Mouse (Mus musculus) midbrain, embryonic 12.5 days (tissue): Measurements from ENCODE around the gene Ly6g6e. TPM values are rescaled to one million over a fixed set of nuclear protein-coding genes. Genes with fewer than 3 reads are reported as not detected.
A peak's percentile ranks its signal among the peaks of the same experiment; 100 is the strongest.
"Not testable (repeated sequence)": the region's sequence is repeated elsewhere in the genome, so short reads cannot be mapped to it uniquely, and the experiment has no call there.

ENCODE experiments used
- ATAC-seq: fragments of 200-750 bp; cut with Nextera tagmentation; 2 replicates; pipeline ENCODE4 v1.8.0; 2017; ENCODE audit warnings: low read depth, moderate TSS enrichment, moderate library complexity; ENCODE audit not compliant: low FRiP score
- H3K27ac ChIP-seq: fragments of 300-500 bp; sonication (generic); replicated peaks from 2 replicates; pipeline ENCODE4 v1.5.1; 2016; ENCODE audit warnings: mild to moderate bottlenecking
- H3K27me3 ChIP-seq: fragments of 300-500 bp; sonication (generic); 2 replicates; pipeline ENCODE4 v1.6.1; 2016; ENCODE audit warnings: mild to moderate bottlenecking
- H3K36me3 ChIP-seq: fragments of 300-500 bp; sonication (generic); 2 replicates; pipeline ENCODE4 v1.6.1; 2016
- H3K4me1 ChIP-seq: fragments of 300-500 bp; sonication (generic); 2 replicates; pipeline ENCODE4 v1.6.1; 2016
- H3K4me2 ChIP-seq: fragments of 300-500 bp; sonication (generic); replicated peaks from 2 replicates; pipeline ENCODE4 v1.6.1; 2016; ENCODE audit warnings: mild to moderate bottlenecking, moderate library complexity
- H3K4me3 ChIP-seq: fragments of 300-500 bp; sonication (generic); 2 replicates; pipeline ENCODE4 v1.5.1; 2016; ENCODE audit warnings: mild to moderate bottlenecking
- H3K9ac ChIP-seq: fragments of 300-500 bp; sonication (generic); replicated peaks from 2 replicates; pipeline ENCODE4 v1.6.1; 2016; ENCODE audit warnings: mild to moderate bottlenecking, moderate library complexity
- H3K9me3 ChIP-seq: fragments of 300-500 bp; sonication (generic); 2 replicates; pipeline ENCODE4 v1.6.1; 2016; ENCODE audit warnings: mild to moderate bottlenecking
- WGBS: fragments of 180-500 bp; shearing (Covaris S2); methylation state at CpG from one replicate; pipeline ENCODE4 v1.1.7; 2016; 5-methylcytosine and 5-hydroxymethylcytosine counted together
- polyA plus RNA-seq: library from polyadenylated mRNA; unstranded; fragments of >200 nt; fragmentation: Nextera tagmentation; extraction: Ambion mirVana; gene quantifications from 2 replicates; pipeline ENCODE4 v1.2.1, GENCODE M21; 2016

The Ly6g6e gene
- polyA plus RNA-seq, result 0.24 TPM in 1 of 2 replicates, not detected in the other

GRCm38 (mm10) chr17:35076507-35077176, at the start of gene Ly6g6e:
TSS of gene Ly6g6e (plus strand) at chr17:35076902.
- 26% methylated on average over 10 of the region's 10 CpGs for WGBS
- peaks cover 11% of the 10 kb centered on the region for H3K27me3 ChIP-seq
- peak within 1 kb of the TSS; percentile 42 for H3K4me2 ChIP-seq
- peaks cover 18% of the 10 kb centered on the region for H3K4me1 ChIP-seq
- H3K36me3 ChIP-seq, result no peaks in the 10 kb centered on the region
- H3K27ac ChIP-seq, result no peak within 1 kb of the TSS; the same call in 1 of the 2 replicates
- peak within 1 kb of the TSS; percentile 17 for H3K4me3 ChIP-seq
- 0 out of 2 replicates have a peak within 1 kb of the TSS, but pooled peaks have one; percentile 25 for H3K9ac ChIP-seq
- no peak for ATAC-seq
- H3K9me3 ChIP-seq, result no peaks in the 10 kb centered on the region

GRCm38 (mm10) chr17:35027277-35028068, 49.2 kb upstream of the Ly6g6e start, which contains the start of gene Sapcd1:
TSS of gene Sapcd1 (minus strand) at chr17:35028016.
- Histone ChIP-seq H3K27ac (peak within 1 kb of the TSS; percentile 58), H3K9ac (no peak within 1 kb of the TSS), H3K4me3 (0 out of 2 replicates have a peak within 1 kb of the TSS, but pooled peaks have one; percentile 0), H3K9me3 (no peaks in the 10 kb centered on the region), H3K4me2 (peak within 1 kb of the TSS; percentile 30), H3K36me3 (no peaks in the 10 kb centered on the region), H3K27me3 (no peaks in the 10 kb centered on the region; the same call in 1 of the 2 replicates), H3K4me1 (peaks cover 30% of the 10 kb centered on the region)
- peak; percentile 76 for ATAC-seq
- 29% methylated on average over 13 of the region's 13 CpGs for WGBS

- Histone ChIP-seq H3K4me2 (no peak overlapping the region), H3K9ac (no peak overlapping the region), H3K4me1 (peaks cover 30% of the 10 kb centered on the region), H3K36me3 (no peaks in the 10 kb centered on the region), H3K27ac (no peak overlapping the region), H3K9me3 (no peaks in the 10 kb centered on the region), H3K27me3 (no peaks in the 10 kb centered on the region; the same call in 1 of the 2 replicates), H3K4me3 (no peak overlapping the region)
- no peak for ATAC-seq
- WGBS, result 82% methylated on average over 2 of the region's 2 CpGs
Observed at GRCm38 (mm10) chr17:35028315-35028714, 48.4 kb upstream of the Ly6g6e start.

- Histone ChIP-seq H3K4me1 (peaks cover 30% of the 10 kb centered on the region), H3K4me3 (0 out of 2 replicates have a peak overlapping the region, but pooled peaks have one; percentile 10), H3K9ac (no peak overlapping the region), H3K27ac (0 out of 2 replicates have a peak overlapping the region, but pooled peaks have one; percentile 35), H3K27me3 (no peaks in the 10 kb centered on the region; the same call in 1 of the 2 replicates), H3K4me2 (peak overlapping the region; percentile 26), H3K9me3 (no peaks in the 10 kb centered on the region), H3K36me3 (no peaks in the 10 kb centered on the region)
- 30% methylated on average over 19 of the region's 19 CpGs for whole genome bisulfite sequencing
- ATAC-seq, result 0 out of 2 replicates have a peak, but pooled peaks have one; percentile 17
Observed at GRCm38 (mm10) chr17:35029691-35030532, 46.8 kb upstream of the Ly6g6e start.

- H3K4me2 ChIP-seq, result no peak overlapping the region
- WGBS, result 92% methylated on average over 11 of the region's 11 CpGs
- no peak overlapping the region for H3K9ac ChIP-seq
- H3K4me1 ChIP-seq, result peaks cover 25% of the 10 kb centered on the region
- H3K27me3 ChIP-seq, result no peaks in the 10 kb centered on the region; the same call in 1 of the 2 replicates
- no peak overlapping the region for H3K27ac ChIP-seq
- ATAC-seq, result no peak
- no peak overlapping the region for H3K4me3 ChIP-seq
- H3K36me3 ChIP-seq, result no peaks in the 10 kb centered on the region
- H3K9me3 ChIP-seq, result no peaks in the 10 kb centered on the region
Observed at GRCm38 (mm10) chr17:35031272-35031671, 45.4 kb upstream of the Ly6g6e start.

- no peak overlapping the region for H3K27ac ChIP-seq
- no peak for ATAC-seq
- H3K9ac ChIP-seq, result no peak overlapping the region
- 91% methylated on average over 7 of the region's 7 CpGs for WGBS
- no peak overlapping the region for H3K4me2 ChIP-seq
- H3K9me3 ChIP-seq, result no peaks in the 10 kb centered on the region
- peaks cover 22% of the 10 kb centered on the region for H3K4me1 ChIP-seq
- no peak overlapping the region for H3K4me3 ChIP-seq
- H3K36me3 ChIP-seq, result no peaks in the 10 kb centered on the region
- H3K27me3 ChIP-seq, result no peaks in the 10 kb centered on the region; the same call in 1 of the 2 replicates
Observed at GRCm38 (mm10) chr17:35031880-35032279, 44.8 kb upstream of the Ly6g6e start.

- ATAC-seq, result no peak
- 78% methylated on average over 8 of the region's 8 CpGs for WGBS
Observed at GRCm38 (mm10) chr17:35032323-35032870, 44.3 kb upstream of the Ly6g6e start.

GRCm38 (mm10) chr17:35033703-35034102, 43.0 kb upstream of the Ly6g6e start:
- not testable (repeated sequence) for H3K27me3 ChIP-seq, H3K9me3 ChIP-seq, H3K36me3 ChIP-seq, H3K4me3 ChIP-seq, H3K27ac ChIP-seq, ATAC-seq, H3K9ac ChIP-seq, H3K4me1 ChIP-seq, H3K4me2 ChIP-seq
- 57% methylated on average over 1 of the region's 1 CpGs for WGBS

More at GRCm38 (mm10) chr17:35032323-35032870, 44.3 kb upstream of the Ly6g6e start:
- Histone ChIP-seq H3K36me3 (no peaks in the 10 kb centered on the region), H3K9ac (no peak overlapping the region), H3K4me2 (no peak overlapping the region), H3K4me3 (no peak overlapping the region), H3K9me3 (no peaks in the 10 kb centered on the region), H3K27ac (no peak overlapping the region), H3K27me3 (no peaks in the 10 kb centered on the region; the same call in 1 of the 2 replicates), H3K4me1 (peaks cover 17% of the 10 kb centered on the region)

GRCm38 (mm10) chr17:35034896-35035295, 41.8 kb upstream of the Ly6g6e start:
- H3K4me2 ChIP-seq, result no peak overlapping the region
- ATAC-seq, result no peak
- peaks cover 5% of the 10 kb centered on the region for H3K4me1 ChIP-seq
- 82% methylated on average over 6 of the region's 6 CpGs for WGBS
- H3K36me3 ChIP-seq, result no peaks in the 10 kb centered on the region
- H3K9ac ChIP-seq, result no peak overlapping the region
- no peaks in the 10 kb centered on the region for H3K9me3 ChIP-seq
- no peak overlapping the region for H3K4me3 ChIP-seq
- no peak overlapping the region for H3K27ac ChIP-seq
- H3K27me3 ChIP-seq, result no peaks in the 10 kb centered on the region; the same call in 1 of the 2 replicates

- ATAC-seq, result no peak
- no peaks in the 10 kb centered on the region for H3K27me3 ChIP-seq
- no peak overlapping the region for H3K9ac ChIP-seq
- H3K9me3 ChIP-seq, result no peaks in the 10 kb centered on the region
- WGBS, result 88% methylated on average over 11 of the region's 11 CpGs
- no peaks in the 10 kb centered on the region for H3K36me3 ChIP-seq
- H3K4me2 ChIP-seq, result no peak overlapping the region
- no peak overlapping the region for H3K27ac ChIP-seq
- no peak overlapping the region for H3K4me3 ChIP-seq
- H3K4me1 ChIP-seq, result no peaks in the 10 kb centered on the region
Observed at GRCm38 (mm10) chr17:35039121-35039873, 37.4 kb upstream of the Ly6g6e start.
